ENCODE assay signal across 22 mouse cellular contexts in the genomic region with DNA sequence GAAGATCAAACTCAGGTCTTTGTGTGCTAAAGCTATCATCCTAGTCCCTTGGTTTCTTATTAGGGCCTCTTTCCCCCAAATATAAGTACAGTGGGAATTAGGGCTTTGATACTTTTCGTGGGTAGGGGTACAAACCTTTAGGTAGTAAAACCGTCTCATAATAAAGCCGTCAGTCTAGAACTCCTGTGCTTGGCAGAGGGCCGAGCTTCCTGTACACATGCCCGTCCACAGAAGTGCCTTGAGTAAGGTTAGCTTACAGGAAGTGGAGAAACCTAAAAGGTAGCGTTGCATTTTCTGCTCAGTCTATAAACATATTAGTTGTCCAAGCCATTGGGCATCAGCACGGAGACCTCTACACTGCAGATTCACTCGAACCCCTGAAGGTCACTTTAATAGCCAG.
A peak's percentile ranks its signal among the peaks of the same experiment; 100 is the strongest.
DNase-seq lines count a peak whose midpoint lies in the region; ATAC-seq and TF ChIP-seq lines count a peak whose summit lies in the region.
"Had no signal": no experiment of that assay in that cellular context is flagged by ENCODE, and none has a peak within 500 bp of the region (broad histone marks: within the 10 kb centered on the region; RNA-seq: fewer than 3 reads in every experiment).

No protein-coding gene starts in this region.

- H3K4me2 ChIP-seq in heart, embryonic 12.5 days = no peak overlapping the region
- no peak overlapping the region for H3K4me2 ChIP-seq in kidney, embryonic 14.5 days (replicated peaks; ENCODE audit: low read depth, low read length)
- no peak overlapping the region for H3K4me2 ChIP-seq in lung, postnatal 0 days (replicated peaks; ENCODE audit: low read depth, low read length)

- peaks cover 14% of the 10 kb centered on the region for H3K4me1 ChIP-seq in heart, embryonic 10.5 days
- peaks cover 11% of the 10 kb centered on the region; the same call in 1 of the 2 replicates for H3K4me1 ChIP-seq in heart, embryonic 12.5 days (replicated peaks)
- H3K4me1 ChIP-seq in kidney, embryonic 14.5 days (ENCODE audit: control insufficient read depth, insufficient read depth, low read length) = peaks cover 6% of the 10 kb centered on the region; the same call in 1 of the 2 replicates
- H3K4me1 ChIP-seq in lung, postnatal 0 days (ENCODE audit: insufficient read depth, low read depth, low read length) = peaks cover 5% of the 10 kb centered on the region; the same call in 1 of the 2 replicates

- DNase-seq in heart, embryonic 10.5 days (ENCODE audit: low spot score) = no peak
- DNase-seq in kidney, postnatal 36 days = no peak
- DNase-seq in lung, postnatal 0 days (ENCODE audit: low spot score) = peak; percentile 24
- DNase-seq in lung, postnatal 25 days (ENCODE audit: low spot score) = no peak
- DNase-seq in lung, postnatal 36 days = peak; percentile 63
- no peak for DNase-seq in lung, postnatal 10 days
- DNase-seq: adrenal gland, adult 2 months; adrenal gland, adult 8-10 months; adrenal gland, postnatal 10 days; adrenal gland, postnatal 14 days; adrenal gland, postnatal 25 days; adrenal gland, postnatal 36 days; B cell, adult 2 months; cerebellum, adult 11 months; cerebellum, adult 11-12 months had no signal

- no peak for TF ChIP-seq EP300 in lung, postnatal 0 days (IDR thresholded peaks at IDR 0.05)

- H3K9ac ChIP-seq in heart, embryonic 12.5 days = no peak overlapping the region
- no peak overlapping the region for H3K9ac ChIP-seq in kidney, embryonic 14.5 days (ENCODE audit: low read depth, low read length)
- H3K9ac ChIP-seq in lung, postnatal 0 days (replicated peaks; ENCODE audit: low read depth) = no peak overlapping the region

- no peak for TF ChIP-seq CTCF in lung, postnatal 0 days (IDR thresholded peaks at IDR 0.05)

- 0 out of 2 replicates have a peak overlapping the region, but pooled peaks have one; percentile 0 for H3K27ac ChIP-seq in heart, embryonic 10.5 days
- H3K27ac ChIP-seq in heart, embryonic 12.5 days (ENCODE audit: poor library complexity, severe bottlenecking) = no peak overlapping the region
- no peak overlapping the region for H3K27ac ChIP-seq in kidney, embryonic 14.5 days (ENCODE audit: low read depth, low read length)
- no peak overlapping the region for H3K27ac ChIP-seq in lung, postnatal 0 days (ENCODE audit: low read length)

- H3K27me3 ChIP-seq in heart, embryonic 10.5 days (ENCODE audit: insufficient read depth, poor library complexity, severe bottlenecking) = no peaks in the 10 kb centered on the region
- no peaks in the 10 kb centered on the region for H3K27me3 ChIP-seq in heart, embryonic 12.5 days (replicated peaks)
- H3K27me3 ChIP-seq in kidney, embryonic 14.5 days (ENCODE audit: control insufficient read depth, insufficient read depth, low read length) = no peaks in the 10 kb centered on the region
- H3K27me3 ChIP-seq in lung, postnatal 0 days (replicated peaks; ENCODE audit: insufficient read depth, low read length) = no peaks in the 10 kb centered on the region
- H3K27me3 ChIP-seq: CH12.LX, Patski had no signal

- no peaks in the 10 kb centered on the region for H3K36me3 ChIP-seq in heart, embryonic 10.5 days
- H3K36me3 ChIP-seq in heart, embryonic 12.5 days = no peaks in the 10 kb centered on the region
- H3K36me3 ChIP-seq in kidney, embryonic 14.5 days (ENCODE audit: control insufficient read depth, insufficient read depth, low read length) = no peaks in the 10 kb centered on the region
- H3K36me3 ChIP-seq in lung, postnatal 0 days (ENCODE audit: insufficient read depth, low read length) = no peaks in the 10 kb centered on the region
- H3K36me3 ChIP-seq: G1E had no signal

- no peak for ATAC-seq in heart, embryonic 12.5 days (ENCODE audit: insufficient number of reproducible peaks, low FRiP score)
- 0 out of 2 replicates have a peak, but pooled peaks have one; percentile 28 for ATAC-seq in kidney, embryonic 14.5 days (ENCODE audit: low FRiP score, low TSS enrichment)
- no peak for ATAC-seq in lung, postnatal 0 days
- ATAC-seq: activated CD4-positive, CD25-positive, alpha-beta regulatory T cell, adult 4 months; CD4-positive, CD25-positive, alpha-beta regulatory T cell, adult 4 months; Patski had no signal

- WGBS in heart, embryonic 10.5 days = 83% methylated on average over 8 of the region's 8 CpGs
- 84% methylated on average over 8 of the region's 8 CpGs for WGBS in heart, embryonic 12.5 days
- WGBS in kidney, embryonic 14.5 days = 39% methylated on average over 8 of the region's 8 CpGs
- WGBS in lung, postnatal 0 days = 69% methylated on average over 8 of the region's 8 CpGs

- H3K4me3 ChIP-seq in heart, embryonic 10.5 days = no peak overlapping the region
- H3K4me3 ChIP-seq in heart, embryonic 12.5 days = no peak overlapping the region
- H3K4me3 ChIP-seq in kidney, embryonic 14.5 days (ENCODE audit: low read length) = no peak overlapping the region
- no peak overlapping the region for H3K4me3 ChIP-seq in lung, postnatal 0 days (ENCODE audit: low read depth, low read length)

- H3K9me3 ChIP-seq in heart, embryonic 10.5 days = no peaks in the 10 kb centered on the region
- H3K9me3 ChIP-seq in heart, embryonic 12.5 days (replicated peaks) = no peaks in the 10 kb centered on the region
- peaks cover 5% of the 10 kb centered on the region; the same call in 1 of the 2 replicates for H3K9me3 ChIP-seq in kidney, embryonic 14.5 days (ENCODE audit: control insufficient read depth, low read length)
- H3K9me3 ChIP-seq in lung, postnatal 0 days (ENCODE audit: low read length) = no peaks in the 10 kb centered on the region

Comparison
In these comparisons a context has a peak if more than half of its experiments do, and no peak if none do; other contexts are left out.
1. DNase-seq: peak in lung, postnatal 0 days (single experiment) and lung, postnatal 36 days (single experiment); none in heart, embryonic 10.5 days (single experiment), kidney, postnatal 36 days (0 of 2), lung, postnatal 25 days (single experiment) and lung, postnatal 10 days (single experiment).